Mouse (Mus musculus): Measurements from ENCODE around the gene Zbtb16. TPM values are rescaled to one million over a fixed set of nuclear protein-coding genes. Genes with fewer than 3 reads are reported as not detected.

The Zbtb16 gene
- polyA plus RNA-seq, 1 experiment: 3.0 TPM

GRCm38 (mm10) chr9:48816157-48816556 is 19.9 kb downstream of the Zbtb16 start:
- Histone ChIP-seq H3K27me3 (replicated peaks; ENCODE audit: control insufficient read depth, insufficient read depth, low read length) (no peaks in the 10 kb centered on the region), H3K4me1 (ENCODE audit: control insufficient read depth, insufficient read depth, low read length) (no peaks in the 10 kb centered on the region), H3K36me3 (ENCODE audit: control insufficient read depth, insufficient read depth, low read length) (no peaks in the 10 kb centered on the region), H3K27ac (ENCODE audit: insufficient read depth, low read depth, low read length) (no peak overlapping the region), H3K4me3 (ENCODE audit: insufficient read depth, low read depth, low read length) (no peak overlapping the region)
- no peak for TF ChIP-seq CTCF (conservative IDR thresholded peaks at IDR 0.05; ENCODE audit: insufficient read depth, insufficient read length, low read depth, low read length)
- no peak for TF ChIP-seq POLR2A (IDR thresholded peaks at IDR 0.05; ENCODE audit: low read depth, low read length)
- WGBS: 98% methylated on average over 9 of the region's 9 CpGs
- no peak for DNase-seq

GRCm38 (mm10) chr9:48814881-48815495 is 21.0 kb downstream of the Zbtb16 start:
- WGBS: 91% methylated on average over 12 of the region's 12 CpGs
- no peak for TF ChIP-seq CTCF (conservative IDR thresholded peaks at IDR 0.05; ENCODE audit: insufficient read depth, insufficient read length, low read depth, low read length)
- TF ChIP-seq POLR2A (IDR thresholded peaks at IDR 0.05; ENCODE audit: low read depth, low read length): no peak

GRCm38 (mm10) chr9:48813960-48814880 is 21.8 kb downstream of the Zbtb16 start:
- no peak for TF ChIP-seq POLR2A (IDR thresholded peaks at IDR 0.05; ENCODE audit: low read depth, low read length)
- no peak for TF ChIP-seq CTCF (conservative IDR thresholded peaks at IDR 0.05; ENCODE audit: insufficient read depth, insufficient read length, low read depth, low read length)
- Histone ChIP-seq H3K4me1 (ENCODE audit: control insufficient read depth, insufficient read depth, low read length) (0 out of 2 replicates have a peak, but pooled peaks cover 2% of the 10 kb centered on the region), H3K4me3 (ENCODE audit: insufficient read depth, low read depth, low read length) (no peak overlapping the region), H3K36me3 (ENCODE audit: control insufficient read depth, insufficient read depth, low read length) (no peaks in the 10 kb centered on the region), H3K27ac (ENCODE audit: insufficient read depth, low read depth, low read length) (no peak overlapping the region), H3K27me3 (replicated peaks; ENCODE audit: control insufficient read depth, insufficient read depth, low read length) (no peaks in the 10 kb centered on the region)
- DNase-seq: no peak
- WGBS: 74% methylated on average over 19 of the region's 19 CpGs

More at GRCm38 (mm10) chr9:48814881-48815495, 21.0 kb downstream of the Zbtb16 start:
- 0 out of 2 replicates have a peak, but pooled peaks cover 2% of the 10 kb centered on the region for H3K4me1 ChIP-seq (ENCODE audit: control insufficient read depth, insufficient read depth, low read length)
- H3K4me3 ChIP-seq (ENCODE audit: insufficient read depth, low read depth, low read length): no peak overlapping the region
- H3K27me3 ChIP-seq (replicated peaks; ENCODE audit: control insufficient read depth, insufficient read depth, low read length): no peaks in the 10 kb centered on the region
- DNase-seq: no peak
- no peaks in the 10 kb centered on the region for H3K36me3 ChIP-seq (ENCODE audit: control insufficient read depth, insufficient read depth, low read length)
- no peak overlapping the region for H3K27ac ChIP-seq (ENCODE audit: insufficient read depth, low read depth, low read length)

- TF ChIP-seq POLR2A (IDR thresholded peaks at IDR 0.05; ENCODE audit: low read depth, low read length): no peak
- TF ChIP-seq CTCF (conservative IDR thresholded peaks at IDR 0.05; ENCODE audit: insufficient read depth, insufficient read length, low read depth, low read length): no peak
- no peak for DNase-seq
- Histone ChIP-seq H3K27me3 (replicated peaks; ENCODE audit: control insufficient read depth, insufficient read depth, low read length) (no peaks in the 10 kb centered on the region), H3K4me1 (ENCODE audit: control insufficient read depth, insufficient read depth, low read length) (0 out of 2 replicates have a peak, but pooled peaks cover 2% of the 10 kb centered on the region), H3K27ac (ENCODE audit: insufficient read depth, low read depth, low read length) (no peak overlapping the region), H3K36me3 (ENCODE audit: control insufficient read depth, insufficient read depth, low read length) (no peaks in the 10 kb centered on the region), H3K4me3 (ENCODE audit: insufficient read depth, low read depth, low read length) (no peak overlapping the region)
- 93% methylated on average over 6 of the region's 6 CpGs for WGBS
These were observed 23.7 kb downstream of the Zbtb16 start for GRCm38 (mm10) chr9:48812352-48812751.

GRCm38 (mm10) chr9:48806591-48806990 is 29.4 kb downstream of the Zbtb16 start:
- H3K36me3 ChIP-seq (ENCODE audit: control insufficient read depth, insufficient read depth, low read length): no peaks in the 10 kb centered on the region
- H3K27me3 ChIP-seq (replicated peaks; ENCODE audit: control insufficient read depth, insufficient read depth, low read length): no peaks in the 10 kb centered on the region
- H3K4me1 ChIP-seq (ENCODE audit: control insufficient read depth, insufficient read depth, low read length): 0 out of 2 replicates have a peak, but pooled peaks cover 2% of the 10 kb centered on the region
- H3K27ac ChIP-seq (ENCODE audit: insufficient read depth, low read depth, low read length): no peak overlapping the region
- TF ChIP-seq POLR2A (IDR thresholded peaks at IDR 0.05; ENCODE audit: low read depth, low read length): no peak
- no peak for TF ChIP-seq CTCF (conservative IDR thresholded peaks at IDR 0.05; ENCODE audit: insufficient read depth, insufficient read length, low read depth, low read length)
- H3K4me3 ChIP-seq (ENCODE audit: insufficient read depth, low read depth, low read length): no peak overlapping the region
- no peak for DNase-seq
- 80% methylated on average over 6 of the region's 6 CpGs for WGBS

- no peaks in the 10 kb centered on the region for H3K36me3 ChIP-seq (ENCODE audit: control insufficient read depth, insufficient read depth, low read length)
- H3K27me3 ChIP-seq (replicated peaks; ENCODE audit: control insufficient read depth, insufficient read depth, low read length): no peaks in the 10 kb centered on the region
- 93% methylated on average over 8 of the region's 8 CpGs for WGBS
- TF ChIP-seq CTCF (conservative IDR thresholded peaks at IDR 0.05; ENCODE audit: insufficient read depth, insufficient read length, low read depth, low read length) (no peak), POLR2A (IDR thresholded peaks at IDR 0.05; ENCODE audit: low read depth, low read length) (no peak)
- H3K4me1 ChIP-seq (ENCODE audit: control insufficient read depth, insufficient read depth, low read length): 0 out of 2 replicates have a peak, but pooled peaks cover 2% of the 10 kb centered on the region
- no peak overlapping the region for H3K27ac ChIP-seq (ENCODE audit: insufficient read depth, low read depth, low read length)
- no peak for DNase-seq
- no peak overlapping the region for H3K4me3 ChIP-seq (ENCODE audit: insufficient read depth, low read depth, low read length)
These were observed 30.2 kb downstream of the Zbtb16 start for GRCm38 (mm10) chr9:48805850-48806249.

GRCm38 (mm10) chr9:48804509-48804908 is 31.5 kb downstream of the Zbtb16 start:
- Histone ChIP-seq H3K36me3 (ENCODE audit: control insufficient read depth, insufficient read depth, low read length) (no peaks in the 10 kb centered on the region), H3K4me1 (ENCODE audit: control insufficient read depth, insufficient read depth, low read length) (no peaks in the 10 kb centered on the region), H3K4me3 (ENCODE audit: insufficient read depth, low read depth, low read length) (no peak overlapping the region), H3K27me3 (replicated peaks; ENCODE audit: control insufficient read depth, insufficient read depth, low read length) (no peaks in the 10 kb centered on the region), H3K27ac (ENCODE audit: insufficient read depth, low read depth, low read length) (no peak overlapping the region)
- DNase-seq: no peak
- 77% methylated on average over 6 of the region's 6 CpGs for WGBS
- TF ChIP-seq POLR2A (IDR thresholded peaks at IDR 0.05; ENCODE audit: low read depth, low read length) (no peak), CTCF (conservative IDR thresholded peaks at IDR 0.05; ENCODE audit: insufficient read depth, insufficient read length, low read depth, low read length) (no peak)

Measured in kidney, adult 2 months (tissue).